Mouse (Mus musculus) c-Kit-positive CD71-positive TER-119-negative erythroid progenitor cells, embryonic 14.5 days (primary cell): ENCODE data around the gene 9930021J03Rik.
A peak's percentile ranks its signal among the peaks of the same experiment; 100 is the strongest.

ENCODE experiments used
- DNase-seq: peaks from one replicate; pipeline ENCODE4 v3.0.0-alpha.2; 2013; ENCODE audit warnings: low read depth

Gene 9930021J03Rik

GRCm38 (mm10) chr19:29805917-29806785, at the start of gene 9930021J03Rik:
Gene 9930021J03Rik, minus strand, starts transcription at chr19:29805989.
- peak; percentile 98 for DNase-seq

- DNase-seq = no peak
Observed at GRCm38 (mm10) chr19:29853711-29854110, 47.9 kb upstream of the 9930021J03Rik start.

- no peak for DNase-seq
Observed at GRCm38 (mm10) chr19:29851036-29851690, 45.4 kb upstream of the 9930021J03Rik start.

- no peak for DNase-seq
Observed at GRCm38 (mm10) chr19:29849924-29850551, 44.2 kb upstream of the 9930021J03Rik start.

- no peak for DNase-seq
Observed at GRCm38 (mm10) chr19:29844036-29844661, 38.4 kb upstream of the 9930021J03Rik start.

GRCm38 (mm10) chr19:29843641-29844035, 37.8 kb upstream of the 9930021J03Rik start:
- no peak for DNase-seq

GRCm38 (mm10) chr19:29842973-29843372, 37.2 kb upstream of the 9930021J03Rik start:
- no peak for DNase-seq

- DNase-seq = no peak
Observed at GRCm38 (mm10) chr19:29840642-29841041, 34.9 kb upstream of the 9930021J03Rik start.

GRCm38 (mm10) chr19:29838636-29839135, 32.9 kb upstream of the 9930021J03Rik start:
- no peak for DNase-seq

GRCm38 (mm10) chr19:29838171-29838570, 32.4 kb upstream of the 9930021J03Rik start:
- no peak for DNase-seq

- DNase-seq = no peak
Observed at GRCm38 (mm10) chr19:29835364-29836034, 29.7 kb upstream of the 9930021J03Rik start.

- no peak for DNase-seq
Observed at GRCm38 (mm10) chr19:29830911-29831310, 25.1 kb upstream of the 9930021J03Rik start.

GRCm38 (mm10) chr19:29828558-29828957, 22.8 kb upstream of the 9930021J03Rik start:
- DNase-seq = no peak

GRCm38 (mm10) chr19:29826686-29827085, 20.9 kb upstream of the 9930021J03Rik start:
- no peak for DNase-seq

GRCm38 (mm10) chr19:29825003-29825402, 19.2 kb upstream of the 9930021J03Rik start:
- DNase-seq = no peak

- no peak for DNase-seq
Observed at GRCm38 (mm10) chr19:29824034-29824700, 18.4 kb upstream of the 9930021J03Rik start.

GRCm38 (mm10) chr19:29823456-29824010, 17.7 kb upstream of the 9930021J03Rik start:
- DNase-seq = no peak

GRCm38 (mm10) chr19:29820966-29821365, 15.2 kb upstream of the 9930021J03Rik start:
- peak; percentile 63 for DNase-seq

GRCm38 (mm10) chr19:29812581-29813460, 7.0 kb upstream of the 9930021J03Rik start, which contains the start of gene Ranbp6:
Gene Ranbp6, minus strand, starts transcription at chr19:29812974.
- peak; percentile 71 for DNase-seq
